Mouse (Mus musculus): Measurements from ENCODE around the gene Gm17268.
A peak's percentile ranks its signal among the peaks of the same experiment; 100 is the strongest.

Gm17268 gene

GRCm38 (mm10) chr11:82030171-82030570, 8.2 kb downstream of the Gm17268 start:
- no peak for DNase-seq

GRCm38 (mm10) chr11:82023769-82024168, 14.6 kb downstream of the Gm17268 start:
- DNase-seq = no peak

GRCm38 (mm10) chr11:82022504-82023056, 15.8 kb downstream of the Gm17268 start:
- no peak for DNase-seq

GRCm38 (mm10) chr11:82021406-82021805, 17.0 kb downstream of the Gm17268 start:
- no peak for DNase-seq

GRCm38 (mm10) chr11:82019793-82020192, 18.6 kb downstream of the Gm17268 start:
- no peak for DNase-seq

GRCm38 (mm10) chr11:82019389-82019788, 19.0 kb downstream of the Gm17268 start:
- no peak for DNase-seq

GRCm38 (mm10) chr11:82016181-82016780, 22.1 kb downstream of the Gm17268 start:
- DNase-seq = no peak

GRCm38 (mm10) chr11:82015066-82015465, 23.3 kb downstream of the Gm17268 start:
- no peak for DNase-seq

- no peak for DNase-seq
Observed at GRCm38 (mm10) chr11:82013756-82014155, 24.6 kb downstream of the Gm17268 start.

GRCm38 (mm10) chr11:82011411-82012193, 26.8 kb downstream of the Gm17268 start:
- no peak for DNase-seq

- no peak for DNase-seq
Observed at GRCm38 (mm10) chr11:82010115-82010514, 28.2 kb downstream of the Gm17268 start.

GRCm38 (mm10) chr11:82006796-82007423, 31.5 kb downstream of the Gm17268 start:
- DNase-seq = no peak

- DNase-seq = no peak
Observed at GRCm38 (mm10) chr11:82004810-82005209, 33.6 kb downstream of the Gm17268 start.

GRCm38 (mm10) chr11:82000581-82000980, 37.8 kb downstream of the Gm17268 start:
- no peak for DNase-seq

GRCm38 (mm10) chr11:81999469-81999868, 38.9 kb downstream of the Gm17268 start:
- no peak for DNase-seq

GRCm38 (mm10) chr11:81998646-81999045, 39.7 kb downstream of the Gm17268 start:
- no peak for DNase-seq

- DNase-seq = no peak
Observed at GRCm38 (mm10) chr11:81997085-81997484, 41.3 kb downstream of the Gm17268 start.

- DNase-seq = peak; percentile 80 to 82
Observed at GRCm38 (mm10) chr11:81996172-81996841, 42.1 kb downstream of the Gm17268 start.

GRCm38 (mm10) chr11:81983146-81983545, 55.2 kb downstream of the Gm17268 start:
- peak; percentile 47 to 75 for DNase-seq

- DNase-seq = no peak
Observed at GRCm38 (mm10) chr11:81982191-81982590, 56.2 kb downstream of the Gm17268 start.

All from cerebellum, postnatal 25 days (tissue).